Mouse (Mus musculus) E14TG2a.4 (cell line): ENCODE data around the gene Mtmr3.

Experiments
- CTCF ChIP-seq: conservative IDR thresholded peaks from 2 replicates; pipeline ENCODE4 v1.5.1; 2014; ENCODE audit warnings: low read length
- NANOG ChIP-seq: IDR thresholded peaks from 2 replicates; pipeline ENCODE4 v1.6.1; 2014; ENCODE audit warnings: borderline replicate concordance, low read length, mixed read lengths

DNA sequence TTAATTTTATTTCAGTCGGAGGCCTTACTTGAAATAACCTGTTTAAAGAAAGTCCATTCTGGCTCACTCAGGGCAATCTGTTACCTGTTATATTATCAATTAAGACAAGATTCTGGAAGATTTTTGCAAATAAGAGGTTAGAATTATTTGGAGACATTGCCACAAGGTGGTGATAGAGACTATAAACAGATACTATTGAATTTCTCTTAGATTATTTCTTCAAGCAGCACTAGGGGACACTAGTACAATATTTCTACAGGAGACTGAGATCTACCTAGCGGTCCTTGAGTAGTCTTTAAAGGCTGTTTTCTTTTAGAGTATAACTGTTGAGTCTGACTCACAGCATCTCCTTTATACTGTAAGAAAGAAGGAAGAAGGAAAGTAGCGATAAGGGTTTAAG lies 158.0 kb downstream of the Mtmr3 start:
- 0 out of 2 replicates have a peak, but pooled peaks have one; percentile 5 for TF ChIP-seq CTCF
- no peak for TF ChIP-seq NANOG
